Comparison of ENCODE assay signal across 8 mouse cellular contexts in the genomic region with DNA sequence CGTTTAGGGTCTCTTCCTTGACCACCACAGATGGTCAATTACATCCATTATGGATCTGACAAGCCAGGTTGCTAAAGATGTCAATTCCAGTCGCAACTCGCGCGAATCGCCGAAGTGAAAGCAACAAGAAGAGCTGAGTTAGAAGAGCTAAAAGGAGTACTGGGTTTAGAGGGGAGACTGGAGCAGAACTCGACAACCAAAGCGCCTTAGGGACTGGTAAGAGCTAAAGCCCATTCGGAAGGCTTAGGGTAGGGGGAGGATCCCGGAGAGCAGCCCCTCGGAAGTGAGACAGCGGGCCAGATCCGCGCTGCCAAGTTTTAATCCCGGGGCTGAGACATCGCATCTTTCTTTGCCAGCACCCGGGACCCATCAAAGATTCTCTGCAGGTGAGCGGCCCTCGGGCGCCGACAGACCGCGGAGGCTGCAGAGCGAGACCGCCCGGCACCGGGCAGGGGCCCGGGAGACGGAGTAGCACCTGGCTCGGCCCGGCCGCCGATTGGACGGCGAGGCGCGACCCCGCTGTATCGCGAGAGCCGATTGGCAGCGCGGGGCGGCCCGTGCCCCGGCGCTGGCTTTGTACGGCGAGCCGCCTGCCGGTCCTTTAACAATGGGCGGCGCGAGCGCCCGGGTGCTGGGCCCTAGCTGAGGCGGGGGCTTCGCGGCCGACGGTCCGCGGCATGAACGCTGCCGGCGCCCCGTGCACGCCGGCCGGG. TPM values are rescaled to one million over a fixed set of nuclear protein-coding genes. Genes with fewer than 3 reads are reported as not detected.
DNase-seq lines count a peak whose midpoint lies in the region; ATAC-seq and TF ChIP-seq lines count a peak whose summit lies in the region.

A gene (plus strand): TSS at position 577 of the 713 bp plus-strand sequence.

- H3K36me3 ChIP-seq in lung, embryonic 15.5 days, result no peaks in the 10 kb centered on the region

- H3K27me3 ChIP-seq in lung, embryonic 15.5 days, result no peaks in the 10 kb centered on the region; the same call in 1 of the 2 replicates

- peak; percentile 84 to 88 for ATAC-seq in hematopoietic stem cell, adult 5-6 weeks (replicated peaks in 1 of 2; ENCODE audit: insufficient read depth in 1 of 2, low FRiP score in 2 of 2, low TSS enrichment in 1 of 2, low read depth in 1 of 2, poor library complexity in 2 of 2, severe bottlenecking in 2 of 2)
- ATAC-seq in lung, embryonic 15.5 days (ENCODE audit: borderline replicate concordance, extremely low read depth, low FRiP score, low TSS enrichment), result peak; percentile 98

- no peaks in the 10 kb centered on the region for H3K9me3 ChIP-seq in lung, embryonic 15.5 days

- TF ChIP-seq POLR2A in olfactory bulb, adult 2 months (IDR thresholded peaks at IDR 0.05; ENCODE audit: insufficient read depth, low read depth, low read length), result peak; percentile 90

- WGBS in lung, embryonic 15.5 days, result 0% methylated on average over 40 of the region's 71 CpGs
- under 1% methylated on average over 71 of the region's 71 CpGs for WGBS in olfactory bulb, adult 2 months

- H3K9ac ChIP-seq in lung, embryonic 15.5 days, result peak within 1 kb of the TSS; percentile 89

- peak; percentile 87 for DNase-seq in MN1 (ENCODE audit: low spot score)
- peak; percentile 93 for DNase-seq in cerebellum, adult 8-10 months
- peak; percentile 89 for DNase-seq in forelimb bud, embryonic 11.5 days (ENCODE audit: low read depth, low spot score)
- DNase-seq in layer of hippocampus, adult 9-10 months (ENCODE audit: low spot score), result peak; percentile 63
- DNase-seq in thymus, adult 18-20 months, result peak; percentile 84 to 85

- peaks cover 14% of the 10 kb centered on the region for H3K4me1 ChIP-seq in lung, embryonic 15.5 days
- H3K4me1 ChIP-seq in olfactory bulb, adult 2 months (ENCODE audit: control insufficient read depth, insufficient read depth, low read length), result peaks cover 6% of the 10 kb centered on the region

- peak within 1 kb of the TSS; percentile 82 for H3K27ac ChIP-seq in lung, embryonic 15.5 days
- peak within 1 kb of the TSS; percentile 22 for H3K27ac ChIP-seq in olfactory bulb, adult 2 months (ENCODE audit: insufficient read depth, low read depth, low read length)

- H3K4me2 ChIP-seq in lung, embryonic 15.5 days, result peak within 1 kb of the TSS; percentile 63

- no peak for TF ChIP-seq CTCF in olfactory bulb, adult 2 months (IDR thresholded peaks at IDR 0.05; ENCODE audit: insufficient read depth, low read depth, low read length)

- peak within 1 kb of the TSS; percentile 80 for H3K4me3 ChIP-seq in lung, embryonic 15.5 days
- H3K4me3 ChIP-seq in olfactory bulb, adult 2 months (ENCODE audit: insufficient read depth, low read depth, low read length), result peak within 1 kb of the TSS; percentile 83

RNA-seq across cellular contexts. Expression of the gene that starts here (rescaled TPM):
- total RNA-seq in hematopoietic stem cell, adult 5-6 weeks (2017), result 9.0 and 11.2 TPM in 2 replicates
- polyA plus RNA-seq in lung, embryonic 15.5 days (2015; fragmentation: Nextera tagmentation; extraction: Ambion mirVana), result 15.1 and 15.2 TPM in 2 replicates
- polyA plus RNA-seq in olfactory bulb, adult 2 months (2012; ENCODE audit: insufficient read depth, insufficient read length, low replicate concordance, missing spikeins), result not detected in 2 replicates

Comparison
In these comparisons a context has a peak if more than half of its experiments do, and no peak if none do; other contexts are left out.
1. Peak in every context shown above with its lines: DNase-seq, ATAC-seq, H3K4me3 ChIP-seq and H3K27ac ChIP-seq.
2. RNA of the gene that starts here (polyA plus RNA-seq): 15.1 to 15.2 TPM in lung, embryonic 15.5 days; not detected in olfactory bulb, adult 2 months; every median in the first group is over 10 times any median in the second.